Mouse (Mus musculus): ENCODE measurements around the gene Snap23. TPM values are rescaled to one million over a fixed set of nuclear protein-coding genes. Genes with fewer than 3 reads are reported as not detected.
A peak's percentile ranks its signal among the peaks of the same experiment; 100 is the strongest.
"Not testable (repeated sequence)": the region's sequence is repeated elsewhere in the genome, so short reads cannot be mapped to it uniquely, and the experiment has no call there.

The Snap23 gene
- polyA plus RNA-seq, 1 experiment from 2014 or later: 43.5 TPM

GRCm38 (mm10) chr2:120563235-120563990 is 4.1 kb upstream of the Snap23 start, which contains the start of gene Zfp106:
Zfp106 (minus strand) TSS chr2:120563843.
- H3K4me3 ChIP-seq (replicated peaks): peak within 1 kb of the TSS; percentile 99
- peak; percentile 74 for ATAC-seq (ENCODE audit: insufficient read depth, low FRiP score, low read depth)
- H3K4me1 ChIP-seq: peaks cover 6% of the 10 kb centered on the region; the same call in 1 of the 2 replicates
- peak within 1 kb of the TSS; percentile 53 for H3K4me2 ChIP-seq
- WGBS: 0% methylated on average over 50 of the region's 50 CpGs
- no peaks in the 10 kb centered on the region for H3K27me3 ChIP-seq (replicated peaks)
- no peaks in the 10 kb centered on the region for H3K36me3 ChIP-seq
- H3K9ac ChIP-seq: peak within 1 kb of the TSS; percentile 94
- H3K27ac ChIP-seq: peak within 1 kb of the TSS; percentile 63; the same call in 1 of the 2 replicates
- no peaks in the 10 kb centered on the region for H3K9me3 ChIP-seq

GRCm38 (mm10) chr2:120564548-120565188 is 2.8 kb upstream of the Snap23 start:
- H3K4me2 ChIP-seq; ATAC-seq (ENCODE audit: insufficient read depth, low FRiP score, low read depth); H3K4me3 ChIP-seq (replicated peaks); H3K27me3 ChIP-seq (replicated peaks); H3K9ac ChIP-seq; H3K27ac ChIP-seq; H3K9me3 ChIP-seq; H3K36me3 ChIP-seq; H3K4me1 ChIP-seq: not testable (repeated sequence)
- WGBS: 86% methylated on average over 4 of the region's 4 CpGs

- 60% methylated on average over 2 of the region's 2 CpGs for WGBS
- Histone ChIP-seq H3K27ac (no peak overlapping the region), H3K4me3 (replicated peaks) (no peak overlapping the region), H3K4me2 (no peak overlapping the region), H3K4me1 (peaks cover 6% of the 10 kb centered on the region; the same call in 1 of the 2 replicates), H3K27me3 (replicated peaks) (no peaks in the 10 kb centered on the region), H3K36me3 (no peaks in the 10 kb centered on the region), H3K9me3 (no peaks in the 10 kb centered on the region), H3K9ac (no peak overlapping the region)
- ATAC-seq (ENCODE audit: insufficient read depth, low FRiP score, low read depth): no peak
Observed at GRCm38 (mm10) chr2:120565363-120565762, 2.1 kb upstream of the Snap23 start.

GRCm38 (mm10) chr2:120567798-120568320 is 388 bp downstream of the Snap23 start:
- Histone ChIP-seq H3K4me2 (peak overlapping the region; percentile 63), H3K27ac (peak overlapping the region; percentile 92), H3K9ac (peak overlapping the region; percentile 55), H3K4me1 (no peaks in the 10 kb centered on the region; the same call in 1 of the 2 replicates), H3K36me3 (no peaks in the 10 kb centered on the region; the same call in 1 of the 2 replicates), H3K9me3 (no peaks in the 10 kb centered on the region), H3K4me3 (replicated peaks) (peak overlapping the region; percentile 76), H3K27me3 (replicated peaks) (no peaks in the 10 kb centered on the region)
- ATAC-seq (ENCODE audit: insufficient read depth, low FRiP score, low read depth): peak; percentile 71
- whole genome bisulfite sequencing: under 1% methylated on average over 22 of the region's 22 CpGs

- no peaks in the 10 kb centered on the region for H3K27me3 ChIP-seq (replicated peaks)
- H3K27ac ChIP-seq: no peak overlapping the region
- 86% methylated on average over 3 of the region's 3 CpGs for WGBS
Observed at GRCm38 (mm10) chr2:120571081-120571480, 3.6 kb downstream of the Snap23 start.

GRCm38 (mm10) chr2:120572161-120572560 is 4.7 kb downstream of the Snap23 start:
- WGBS: 97% methylated on average over 3 of the region's 3 CpGs
- not testable (repeated sequence) for H3K27me3 ChIP-seq (replicated peaks); H3K4me1 ChIP-seq; ATAC-seq (ENCODE audit: insufficient read depth, low FRiP score, low read depth); H3K9me3 ChIP-seq; H3K27ac ChIP-seq; H3K36me3 ChIP-seq; H3K9ac ChIP-seq; H3K4me2 ChIP-seq; H3K4me3 ChIP-seq (replicated peaks)

More at GRCm38 (mm10) chr2:120571081-120571480, 3.6 kb downstream of the Snap23 start:
- Histone ChIP-seq H3K4me1 (no peaks in the 10 kb centered on the region; the same call in 1 of the 2 replicates), H3K36me3 (no peaks in the 10 kb centered on the region; the same call in 1 of the 2 replicates), H3K4me3 (replicated peaks) (no peak overlapping the region), H3K4me2 (no peak overlapping the region), H3K9me3 (no peaks in the 10 kb centered on the region), H3K9ac (no peak overlapping the region)
- no peak for ATAC-seq (ENCODE audit: insufficient read depth, low FRiP score, low read depth)

GRCm38 (mm10) chr2:120575121-120575520 is 7.7 kb downstream of the Snap23 start:
- 85% methylated on average over 3 of the region's 3 CpGs for WGBS
- no peak overlapping the region for H3K9ac ChIP-seq
- no peak for ATAC-seq (ENCODE audit: insufficient read depth, low FRiP score, low read depth)
- no peaks in the 10 kb centered on the region for H3K9me3 ChIP-seq
- H3K27me3 ChIP-seq (replicated peaks): no peaks in the 10 kb centered on the region
- no peak overlapping the region for H3K4me3 ChIP-seq (replicated peaks)
- H3K27ac ChIP-seq: no peak overlapping the region
- H3K36me3 ChIP-seq: no peaks in the 10 kb centered on the region; the same call in 1 of the 2 replicates
- no peak overlapping the region for H3K4me2 ChIP-seq
- H3K4me1 ChIP-seq: no peaks in the 10 kb centered on the region

GRCm38 (mm10) chr2:120575978-120576377 is 8.5 kb downstream of the Snap23 start:
- Histone ChIP-seq H3K4me1 (no peaks in the 10 kb centered on the region), H3K4me3 (replicated peaks) (no peak overlapping the region), H3K9ac (no peak overlapping the region), H3K9me3 (no peaks in the 10 kb centered on the region), H3K4me2 (no peak overlapping the region), H3K27ac (no peak overlapping the region), H3K36me3 (no peaks in the 10 kb centered on the region; the same call in 1 of the 2 replicates), H3K27me3 (replicated peaks) (no peaks in the 10 kb centered on the region)
- 72% methylated on average over 2 of the region's 2 CpGs for WGBS
- no peak for ATAC-seq (ENCODE audit: insufficient read depth, low FRiP score, low read depth)

- Histone ChIP-seq H3K36me3 (no peaks in the 10 kb centered on the region), H3K4me3 (replicated peaks) (no peak overlapping the region), H3K9ac (no peak overlapping the region), H3K4me2 (no peak overlapping the region), H3K27me3 (replicated peaks) (no peaks in the 10 kb centered on the region), H3K27ac (no peak overlapping the region), H3K4me1 (no peaks in the 10 kb centered on the region), H3K9me3 (no peaks in the 10 kb centered on the region)
- no peak for ATAC-seq (ENCODE audit: insufficient read depth, low FRiP score, low read depth)
- WGBS: 63% methylated on average over 4 of the region's 4 CpGs
Observed at GRCm38 (mm10) chr2:120577799-120578198, 10.3 kb downstream of the Snap23 start.

- Histone ChIP-seq H3K9ac (no peak overlapping the region), H3K27ac (no peak overlapping the region), H3K36me3 (no peaks in the 10 kb centered on the region), H3K9me3 (no peaks in the 10 kb centered on the region), H3K4me2 (no peak overlapping the region), H3K4me3 (replicated peaks) (no peak overlapping the region), H3K27me3 (replicated peaks) (no peaks in the 10 kb centered on the region), H3K4me1 (no peaks in the 10 kb centered on the region)
- ATAC-seq (ENCODE audit: insufficient read depth, low FRiP score, low read depth): no peak
- 52% methylated on average over 5 of the region's 5 CpGs for WGBS
Observed at GRCm38 (mm10) chr2:120578286-120578685, 10.8 kb downstream of the Snap23 start.

GRCm38 (mm10) chr2:120589759-120590158 is 22.3 kb downstream of the Snap23 start:
- Histone ChIP-seq H3K9ac (no peak overlapping the region), H3K4me2 (no peak overlapping the region), H3K36me3 (peaks cover 8% of the 10 kb centered on the region; the same call in 1 of the 2 replicates), H3K4me3 (replicated peaks) (no peak overlapping the region), H3K4me1 (no peaks in the 10 kb centered on the region), H3K27ac (no peak overlapping the region), H3K9me3 (no peaks in the 10 kb centered on the region), H3K27me3 (replicated peaks) (no peaks in the 10 kb centered on the region)
- 86% methylated on average over 5 of the region's 5 CpGs for WGBS
- no peak for ATAC-seq (ENCODE audit: insufficient read depth, low FRiP score, low read depth)

GRCm38 (mm10) chr2:120592227-120592626 is 24.8 kb downstream of the Snap23 start:
- ATAC-seq (ENCODE audit: insufficient read depth, low FRiP score, low read depth): no peak
- H3K4me1 ChIP-seq: no peaks in the 10 kb centered on the region

More at GRCm38 (mm10) chr2:120592227-120592626, 24.8 kb downstream of the Snap23 start:
- Histone ChIP-seq H3K27me3 (replicated peaks) (no peaks in the 10 kb centered on the region), H3K9ac (no peak overlapping the region), H3K27ac (no peak overlapping the region), H3K36me3 (peaks cover 26% of the 10 kb centered on the region), H3K9me3 (no peaks in the 10 kb centered on the region), H3K4me3 (replicated peaks) (no peak overlapping the region), H3K4me2 (no peak overlapping the region)
- WGBS: 95% methylated on average over 1 of the region's 1 CpGs
